8 mouse cellular contexts compared by ENCODE assay signal in the genomic region with DNA sequence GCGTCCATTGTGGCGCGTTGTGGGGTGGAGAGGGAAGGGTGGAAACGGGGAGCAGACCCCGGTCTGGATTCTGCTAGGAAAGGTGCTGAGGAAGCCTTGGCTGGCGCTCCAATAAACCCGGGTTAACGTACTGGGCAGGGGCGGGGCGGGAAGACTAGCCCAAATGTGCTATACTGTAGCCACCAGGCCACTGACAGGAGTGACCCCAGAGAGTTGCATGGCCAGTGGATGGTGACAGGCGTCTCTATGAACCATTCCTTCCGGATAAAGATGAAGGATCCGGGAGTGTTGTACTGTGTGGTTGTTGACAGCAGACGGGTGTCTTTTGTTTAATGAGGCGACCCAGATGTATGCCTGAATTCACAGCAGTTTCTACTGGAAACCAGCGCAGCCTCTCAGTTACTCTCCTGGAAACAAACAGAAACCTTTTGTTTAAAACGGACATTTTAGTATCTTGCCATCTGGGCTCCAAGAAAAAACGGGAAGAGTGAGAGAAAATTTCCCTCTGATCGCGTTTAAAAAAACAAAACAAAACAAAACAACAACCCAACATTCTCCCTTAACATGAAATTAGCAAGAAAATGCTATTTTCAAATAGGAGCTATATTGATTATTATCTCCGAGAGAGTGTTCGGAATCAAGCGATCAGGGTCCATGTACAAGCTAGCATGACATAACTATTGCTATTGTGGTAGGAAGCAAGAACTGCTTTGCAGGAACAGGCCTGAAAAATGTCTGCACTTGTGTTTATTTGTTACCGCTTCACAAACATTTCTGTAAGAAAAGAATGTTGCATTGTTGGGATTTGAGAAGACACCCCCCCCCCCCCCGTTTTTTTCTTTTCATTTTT. TPM values are rescaled to one million over a fixed set of nuclear protein-coding genes. Genes with fewer than 3 reads are reported as not detected.
A peak's percentile ranks its signal among the peaks of the same experiment; 100 is the strongest.
DNase-seq lines count a peak whose midpoint lies in the region; ATAC-seq and TF ChIP-seq lines count a peak whose summit lies in the region.

No protein-coding gene starts in this region.

- H3K4me2 ChIP-seq in embryonic facial prominence, embryonic 11.5 days (ENCODE audit: low read depth, low read length), result peak overlapping the region; percentile 64
- H3K4me2 ChIP-seq in hindbrain, postnatal 0 days (ENCODE audit: low read depth, low read length), result peak overlapping the region; percentile 62
- peak overlapping the region; percentile 83 for H3K4me2 ChIP-seq in lung, postnatal 0 days (replicated peaks; ENCODE audit: low read depth, low read length)
- H3K4me2 ChIP-seq in stomach, postnatal 0 days (replicated peaks; ENCODE audit: low read depth), result peak overlapping the region; percentile 75

- no peaks in the 10 kb centered on the region for H3K4me1 ChIP-seq in embryonic facial prominence, embryonic 11.5 days (ENCODE audit: control insufficient read depth, insufficient read depth, low read length)
- H3K4me1 ChIP-seq in hindbrain, postnatal 0 days (ENCODE audit: insufficient read depth, low read length), result peaks cover 35% of the 10 kb centered on the region
- peaks cover 41% of the 10 kb centered on the region; the same call in 1 of the 2 replicates for H3K4me1 ChIP-seq in lung, postnatal 0 days (ENCODE audit: insufficient read depth, low read depth, low read length)
- peaks cover 14% of the 10 kb centered on the region for H3K4me1 ChIP-seq in stomach, postnatal 0 days (replicated peaks; ENCODE audit: control insufficient read depth, insufficient read depth)

- no peak for DNase-seq in layer of hippocampus, adult 2 months (ENCODE audit: low spot score in 2 of 2)
- DNase-seq in layer of hippocampus, postnatal 25 days (ENCODE audit: extremely low spot score in 1 of 2, low spot score in 1 of 2), result no peak
- DNase-seq in embryonic facial prominence, embryonic 11.5 days (ENCODE audit: low spot score), result peak; percentile 28
- peak; percentile 52 for DNase-seq in hindbrain, postnatal 0 days (ENCODE audit: low spot score)
- DNase-seq in lung, postnatal 0 days (ENCODE audit: low spot score), result peak; percentile 39
- DNase-seq in stomach, postnatal 0 days (ENCODE audit: low spot score), result no peak
- no peak for DNase-seq in layer of hippocampus, adult 8-10 months (ENCODE audit: low spot score in 2 of 2)
- DNase-seq in gastrocnemius, postnatal 10 days, result no peak

- no peak for TF ChIP-seq EP300 in lung, postnatal 0 days (IDR thresholded peaks at IDR 0.05)
- TF ChIP-seq EP300 in stomach, postnatal 0 days (optimal IDR thresholded peaks at IDR 0.05), result no peak

- H3K36me3 ChIP-seq in embryonic facial prominence, embryonic 11.5 days (replicated peaks; ENCODE audit: control insufficient read depth, insufficient read depth, low read depth, low read length), result no peaks in the 10 kb centered on the region
- H3K36me3 ChIP-seq in hindbrain, postnatal 0 days (ENCODE audit: insufficient read depth, low read length), result no peaks in the 10 kb centered on the region
- no peaks in the 10 kb centered on the region for H3K36me3 ChIP-seq in lung, postnatal 0 days (ENCODE audit: insufficient read depth, low read length)
- H3K36me3 ChIP-seq in stomach, postnatal 0 days (ENCODE audit: control insufficient read depth, insufficient read depth, low read length), result no peaks in the 10 kb centered on the region

- H3K27me3 ChIP-seq in embryonic facial prominence, embryonic 11.5 days (ENCODE audit: control insufficient read depth, insufficient read depth, low read length), result no peaks in the 10 kb centered on the region
- H3K27me3 ChIP-seq in hindbrain, postnatal 0 days (ENCODE audit: insufficient read depth, low read length), result no peaks in the 10 kb centered on the region
- no peaks in the 10 kb centered on the region for H3K27me3 ChIP-seq in lung, postnatal 0 days (replicated peaks; ENCODE audit: insufficient read depth, low read length)
- no peaks in the 10 kb centered on the region for H3K27me3 ChIP-seq in stomach, postnatal 0 days (ENCODE audit: control insufficient read depth, insufficient read depth, low read length)

- peak overlapping the region; percentile 98 for H3K27ac ChIP-seq in layer of hippocampus, adult 2 months
- H3K27ac ChIP-seq in embryonic facial prominence, embryonic 11.5 days (replicated peaks; ENCODE audit: low read depth, low read length), result peak overlapping the region; percentile 99
- H3K27ac ChIP-seq in hindbrain, postnatal 0 days, result peak overlapping the region; percentile 98
- H3K27ac ChIP-seq in lung, postnatal 0 days (ENCODE audit: low read length), result peak overlapping the region; percentile 97
- peak overlapping the region; percentile 98 for H3K27ac ChIP-seq in stomach, postnatal 0 days (replicated peaks)

- 13% methylated on average over 22 of the region's 25 CpGs for WGBS in embryonic facial prominence, embryonic 11.5 days
- 5% methylated on average over 24 of the region's 25 CpGs for WGBS in hindbrain, postnatal 0 days
- 5% methylated on average over 25 of the region's 25 CpGs for WGBS in lung, postnatal 0 days
- WGBS in stomach, postnatal 0 days, result 3% methylated on average over 25 of the region's 25 CpGs

- TF ChIP-seq CTCF in layer of hippocampus, adult 2 months (conservative IDR thresholded peaks at IDR 0.05), result no peak
- TF ChIP-seq CTCF in hindbrain, postnatal 0 days (IDR thresholded peaks at IDR 0.05; ENCODE audit: low read depth), result no peak
- TF ChIP-seq CTCF in lung, postnatal 0 days (IDR thresholded peaks at IDR 0.05), result no peak
- TF ChIP-seq CTCF in stomach, postnatal 0 days (IDR thresholded peaks at IDR 0.05; ENCODE audit: low read depth), result no peak

- peak overlapping the region; percentile 97 for H3K9ac ChIP-seq in embryonic facial prominence, embryonic 11.5 days (replicated peaks; ENCODE audit: low read length)
- H3K9ac ChIP-seq in hindbrain, postnatal 0 days (replicated peaks; ENCODE audit: low read length), result peak overlapping the region; percentile 93
- H3K9ac ChIP-seq in lung, postnatal 0 days (replicated peaks; ENCODE audit: low read depth), result peak overlapping the region; percentile 96
- H3K9ac ChIP-seq in stomach, postnatal 0 days (ENCODE audit: low read length), result peak overlapping the region; percentile 98

- no peaks in the 10 kb centered on the region for H3K9me3 ChIP-seq in embryonic facial prominence, embryonic 11.5 days (replicated peaks; ENCODE audit: control insufficient read depth, low read length)
- H3K9me3 ChIP-seq in hindbrain, postnatal 0 days (ENCODE audit: low read length), result no peaks in the 10 kb centered on the region
- H3K9me3 ChIP-seq in lung, postnatal 0 days (ENCODE audit: low read length), result no peaks in the 10 kb centered on the region
- H3K9me3 ChIP-seq in stomach, postnatal 0 days (ENCODE audit: control insufficient read depth, low read length), result no peaks in the 10 kb centered on the region

- ATAC-seq in embryonic facial prominence, embryonic 11.5 days (replicated peaks; ENCODE audit: insufficient number of reproducible peaks, low FRiP score, low TSS enrichment, low read depth), result no peak
- ATAC-seq in hindbrain, postnatal 0 days, result peak; percentile 53
- no peak for ATAC-seq in lung, postnatal 0 days
- ATAC-seq in stomach, postnatal 0 days (ENCODE audit: low FRiP score, low TSS enrichment), result no peak

- H3K4me3 ChIP-seq in layer of hippocampus, adult 2 months, result peak overlapping the region; percentile 89
- peak overlapping the region; percentile 97 for H3K4me3 ChIP-seq in embryonic facial prominence, embryonic 11.5 days (ENCODE audit: low read depth, low read length)
- peak overlapping the region; percentile 92 for H3K4me3 ChIP-seq in hindbrain, postnatal 0 days (ENCODE audit: low read length)
- H3K4me3 ChIP-seq in lung, postnatal 0 days (ENCODE audit: low read depth, low read length), result peak overlapping the region; percentile 95
- peak overlapping the region; percentile 97 for H3K4me3 ChIP-seq in stomach, postnatal 0 days (ENCODE audit: low read depth, low read length)

RNA-seq across cellular contexts. Expression of gene Gnaq, which starts 1.3 kb away (rescaled TPM):
- 100 to 1,000 TPM; 204 to 207 TPM for total RNA-seq in layer of hippocampus, adult 2 months (2021)
- 100 to 1,000 TPM; 188 to 210 TPM for total RNA-seq in layer of hippocampus, postnatal 25 days (2021)
- 15.2 and 16.2 TPM in 2 replicates for polyA plus RNA-seq in embryonic facial prominence, embryonic 11.5 days (2014; fragmentation: Nextera tagmentation; extraction: Ambion mirVana)
- 101 and 103 TPM in 2 replicates for total RNA-seq in hindbrain, postnatal 0 days (2014; rRNA removed)
- polyA plus RNA-seq in hindbrain, postnatal 0 days (2015; fragmentation: Nextera tagmentation; extraction: Ambion mirVana), result 75.1 and 85.7 TPM in 2 replicates
- polyA plus RNA-seq in lung, postnatal 0 days (2015; fragmentation: Nextera tagmentation; extraction: Ambion mirVana), result 27.6 and 30.2 TPM in 2 replicates
- polyA plus RNA-seq in stomach, postnatal 0 days (2015; fragmentation: Nextera tagmentation; extraction: Ambion mirVana), result 18.1 and 18.6 TPM in 2 replicates
- total RNA-seq in layer of hippocampus, adult 8-10 months (2022), result 100 to 1,000 TPM; 169 to 195 (median 180) TPM
- total RNA-seq in gastrocnemius, postnatal 10 days (2021), result 10 to 100 TPM; 23.7 to 29.4 TPM

Comparison
In these comparisons a context has a peak if more than half of its experiments do, and no peak if none do; other contexts are left out.
1. DNase-seq: peak in embryonic facial prominence, embryonic 11.5 days (single experiment), hindbrain, postnatal 0 days (single experiment) and lung, postnatal 0 days (single experiment); none in layer of hippocampus, adult 2 months (0 of 2), layer of hippocampus, postnatal 25 days (0 of 2), stomach, postnatal 0 days (single experiment), layer of hippocampus, adult 8-10 months (0 of 2) and gastrocnemius, postnatal 10 days (single experiment).
2. Peak in every context shown above with its lines, with median percentiles within 50 percentile points of each other: H3K27ac ChIP-seq, H3K4me3 ChIP-seq, H3K4me2 ChIP-seq and H3K9ac ChIP-seq.